Mouse (Mus musculus) olfactory bulb, adult 2 months (tissue): ENCODE data around the gene Abcb6.

Experiments used
- CTCF ChIP-seq: fragments of 200-500 bp; IDR thresholded peaks from 2 replicates; pipeline ENCODE4 v1.5.1; 2012; ENCODE audit warnings: low read depth, mild to moderate bottlenecking, low read length, moderate library complexity; ENCODE audit not compliant: insufficient read depth
- POLR2A ChIP-seq: fragments of 200-500 bp; IDR thresholded peaks from 2 replicates; pipeline ENCODE4 v1.6.1; 2012; ENCODE audit warnings: mild to moderate bottlenecking, low read depth, low read length, moderate library complexity; ENCODE audit not compliant: insufficient read depth

DNA sequence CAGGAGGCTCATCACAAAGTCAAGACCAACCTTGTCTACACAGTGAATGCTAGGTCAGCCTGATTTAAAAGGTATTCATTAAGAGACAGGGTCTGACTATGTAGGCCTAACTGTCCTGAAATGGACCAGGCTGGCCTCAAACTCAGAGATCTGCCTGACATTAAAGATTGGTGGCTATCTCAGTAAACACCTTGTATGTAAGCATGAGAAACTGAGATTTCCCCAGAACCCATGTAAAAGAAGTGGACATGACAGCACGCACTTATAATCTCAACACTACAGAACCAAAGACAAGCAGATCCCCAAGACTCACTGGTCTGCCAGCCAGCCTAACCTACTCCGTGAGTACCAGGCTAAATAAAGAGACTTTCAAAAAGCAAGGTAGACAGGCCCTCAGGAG, 41.7 kb downstream of the Abcb6 start:
- no peak for TF ChIP-seq CTCF
- no peak for TF ChIP-seq POLR2A
